Mouse (Mus musculus): ENCODE results near the gene Sez6l2. TPM values are rescaled to one million over a fixed set of nuclear protein-coding genes. Genes with fewer than 3 reads are reported as not detected.

Gene Sez6l2
- polyA plus RNA-seq, 1 experiment from 2014 or later, result 35.1 TPM

DNA sequence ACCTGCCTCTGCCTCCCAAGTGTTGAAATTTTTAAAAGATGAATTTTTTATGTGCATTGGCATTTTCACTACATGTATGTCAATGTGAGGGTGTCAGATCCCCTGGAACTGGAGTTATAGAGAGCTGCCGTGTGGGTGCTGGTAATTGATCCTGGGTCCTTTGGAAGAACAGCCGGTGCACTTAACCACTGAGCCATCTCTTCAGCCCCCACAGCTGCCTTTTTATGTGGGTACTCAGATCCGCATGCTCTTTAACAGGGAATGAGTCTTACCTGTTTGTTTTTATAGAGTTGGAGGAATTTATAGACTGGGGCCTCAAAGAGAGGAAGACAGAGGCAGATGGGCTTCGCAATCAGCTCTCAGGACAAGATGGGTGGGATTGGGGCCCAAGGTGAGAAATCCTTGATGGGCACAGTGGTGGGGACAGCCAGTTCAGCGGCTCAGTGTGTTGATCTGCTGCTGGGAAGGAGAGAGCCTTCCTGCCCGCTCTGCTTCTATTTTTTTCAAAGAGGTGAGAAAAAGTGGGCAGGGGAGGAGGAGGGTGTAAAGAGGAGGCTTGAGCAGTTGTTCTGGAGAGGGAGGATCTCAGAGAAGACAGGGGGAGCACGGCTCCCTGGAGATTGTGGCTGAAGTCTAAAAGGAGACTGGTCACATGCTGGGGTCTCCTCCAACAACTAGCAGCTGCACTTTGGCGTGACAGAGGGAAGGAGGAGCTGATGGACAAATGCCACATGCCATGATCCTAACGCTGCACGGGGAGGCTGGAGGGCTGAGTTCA lies 34.5 kb downstream of the Sez6l2 start:
- 58% methylated on average over 10 of the region's 10 CpGs for WGBS

DNA sequence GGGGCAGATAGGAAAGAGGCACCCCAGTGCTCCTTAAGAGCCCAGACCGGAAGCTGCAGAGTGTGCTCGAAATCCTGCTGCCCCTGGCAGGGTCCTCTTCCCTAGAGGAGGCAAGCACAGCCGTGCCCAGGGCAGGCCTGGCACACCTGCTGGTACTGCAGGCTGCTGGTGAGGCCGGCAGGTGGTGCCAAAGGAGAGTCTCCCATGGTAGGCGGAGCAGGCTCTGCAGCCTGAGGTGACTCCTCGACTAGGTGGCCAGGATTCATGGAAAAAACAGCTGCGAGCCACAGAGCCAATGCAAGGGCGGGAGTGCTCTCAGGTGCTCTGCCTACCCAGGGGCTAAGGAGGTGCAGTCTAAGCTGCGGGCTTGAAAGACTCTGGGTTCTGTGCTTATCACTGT lies 36.0 kb downstream of the Sez6l2 start:
- Histone ChIP-seq H3K27ac (replicated peaks) (no peak overlapping the region), H3K4me3 (no peak overlapping the region), H3K4me2 (no peak overlapping the region), H3K9ac (no peak overlapping the region), H3K27me3 (no peaks in the 10 kb centered on the region), H3K4me1 (replicated peaks) (no peaks in the 10 kb centered on the region), H3K36me3 (peaks cover 3% of the 10 kb centered on the region; the same call in 1 of the 2 replicates), H3K9me3 (no peaks in the 10 kb centered on the region)
- 52% methylated on average over 9 of the region's 9 CpGs for WGBS
- ATAC-seq (ENCODE audit: low read depth), result no peak

More for the DNA sequence above, 34.5 kb downstream of the Sez6l2 start:
- ATAC-seq (ENCODE audit: low read depth), result no peak
- Histone ChIP-seq H3K27ac (replicated peaks) (no peak overlapping the region), H3K9me3 (no peaks in the 10 kb centered on the region), H3K27me3 (no peaks in the 10 kb centered on the region), H3K4me1 (replicated peaks) (no peaks in the 10 kb centered on the region), H3K9ac (no peak overlapping the region), H3K36me3 (peaks cover 16% of the 10 kb centered on the region), H3K4me2 (no peak overlapping the region), H3K4me3 (no peak overlapping the region)

DNA sequence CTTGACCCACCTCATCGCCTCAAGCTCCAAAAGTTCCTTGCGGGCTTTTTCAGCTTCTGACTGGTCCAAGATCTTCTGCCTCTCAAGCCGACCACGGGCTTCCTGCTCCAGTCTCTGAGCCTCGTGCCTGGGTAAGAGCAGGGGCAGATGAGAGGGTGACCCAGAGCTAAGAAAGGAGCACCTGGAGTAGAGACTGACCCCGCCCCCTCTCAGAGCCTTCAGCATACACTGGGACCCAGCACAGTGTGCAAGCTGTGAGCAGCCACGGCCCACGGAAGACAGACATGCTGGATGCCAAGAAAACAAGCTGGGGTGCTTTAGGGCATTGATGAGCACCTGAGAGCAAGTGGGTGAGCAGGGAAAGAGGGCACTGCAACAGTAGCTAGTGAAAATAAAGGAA lies 38.5 kb downstream of the Sez6l2 start:
- H3K4me2 ChIP-seq, result no peak overlapping the region
- H3K9ac ChIP-seq, result no peak overlapping the region
- H3K36me3 ChIP-seq, result no peaks in the 10 kb centered on the region
- no peak overlapping the region for H3K4me3 ChIP-seq
- no peaks in the 10 kb centered on the region for H3K27me3 ChIP-seq
- H3K27ac ChIP-seq (replicated peaks), result no peak overlapping the region
- no peak for ATAC-seq (ENCODE audit: low read depth)
- no peaks in the 10 kb centered on the region for H3K9me3 ChIP-seq
- WGBS, result 70% methylated on average over 8 of the region's 8 CpGs
- no peaks in the 10 kb centered on the region for H3K4me1 ChIP-seq (replicated peaks)

GRCm38 (mm10) chr7:126996449-126996848 lies 46.1 kb downstream of the Sez6l2 start:
- ATAC-seq (ENCODE audit: low read depth), result no peak

DNA sequence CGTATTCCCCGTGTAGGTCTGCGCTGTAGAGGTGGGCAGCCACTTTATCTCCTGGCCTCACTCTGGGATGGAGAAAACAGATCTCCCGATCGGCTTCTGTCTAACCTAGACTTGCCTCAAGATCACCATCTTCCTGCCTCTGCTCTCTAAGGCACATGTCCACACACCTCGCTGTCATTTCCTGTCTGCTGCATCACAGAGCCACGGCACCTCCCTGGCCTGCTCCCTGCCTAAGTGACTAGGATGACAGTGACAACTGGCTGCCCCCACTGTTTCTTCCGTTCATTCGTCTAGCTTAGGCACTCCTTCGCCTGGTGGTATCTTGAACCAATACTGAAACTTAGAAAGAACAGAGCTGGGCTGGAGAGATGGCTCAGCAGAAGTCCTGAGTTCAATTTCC lies 49.2 kb downstream of the Sez6l2 start:
- H3K4me2 ChIP-seq, result no peak overlapping the region
- no peaks in the 10 kb centered on the region for H3K27me3 ChIP-seq
- H3K9ac ChIP-seq, result no peak overlapping the region
- H3K4me3 ChIP-seq, result no peak overlapping the region
- H3K27ac ChIP-seq (replicated peaks), result no peak overlapping the region
- no peak for ATAC-seq (ENCODE audit: low read depth)
- 86% methylated on average over 10 of the region's 10 CpGs for WGBS
- no peaks in the 10 kb centered on the region for H3K36me3 ChIP-seq
- no peaks in the 10 kb centered on the region for H3K9me3 ChIP-seq
- H3K4me1 ChIP-seq (replicated peaks), result no peaks in the 10 kb centered on the region

More at GRCm38 (mm10) chr7:126996449-126996848, 46.1 kb downstream of the Sez6l2 start:
- Histone ChIP-seq H3K27ac (replicated peaks) (no peak overlapping the region), H3K36me3 (no peaks in the 10 kb centered on the region), H3K4me1 (replicated peaks) (no peaks in the 10 kb centered on the region), H3K9me3 (no peaks in the 10 kb centered on the region), H3K27me3 (no peaks in the 10 kb centered on the region), H3K4me2 (no peak overlapping the region), H3K9ac (no peak overlapping the region), H3K4me3 (no peak overlapping the region)
- 84% methylated on average over 4 of the region's 4 CpGs for WGBS

GRCm38 (mm10) chr7:127003620-127004019 lies 53.3 kb downstream of the Sez6l2 start:
- Histone ChIP-seq H3K9ac (no peak overlapping the region), H3K27me3 (no peaks in the 10 kb centered on the region), H3K9me3 (no peaks in the 10 kb centered on the region), H3K4me1 (replicated peaks) (peaks cover 6% of the 10 kb centered on the region; the same call in 1 of the 2 replicates), H3K27ac (replicated peaks) (no peak overlapping the region), H3K4me3 (no peak overlapping the region), H3K4me2 (no peak overlapping the region), H3K36me3 (no peaks in the 10 kb centered on the region)
- no peak for ATAC-seq (ENCODE audit: low read depth)
- 87% methylated on average over 5 of the region's 5 CpGs for WGBS

DNA sequence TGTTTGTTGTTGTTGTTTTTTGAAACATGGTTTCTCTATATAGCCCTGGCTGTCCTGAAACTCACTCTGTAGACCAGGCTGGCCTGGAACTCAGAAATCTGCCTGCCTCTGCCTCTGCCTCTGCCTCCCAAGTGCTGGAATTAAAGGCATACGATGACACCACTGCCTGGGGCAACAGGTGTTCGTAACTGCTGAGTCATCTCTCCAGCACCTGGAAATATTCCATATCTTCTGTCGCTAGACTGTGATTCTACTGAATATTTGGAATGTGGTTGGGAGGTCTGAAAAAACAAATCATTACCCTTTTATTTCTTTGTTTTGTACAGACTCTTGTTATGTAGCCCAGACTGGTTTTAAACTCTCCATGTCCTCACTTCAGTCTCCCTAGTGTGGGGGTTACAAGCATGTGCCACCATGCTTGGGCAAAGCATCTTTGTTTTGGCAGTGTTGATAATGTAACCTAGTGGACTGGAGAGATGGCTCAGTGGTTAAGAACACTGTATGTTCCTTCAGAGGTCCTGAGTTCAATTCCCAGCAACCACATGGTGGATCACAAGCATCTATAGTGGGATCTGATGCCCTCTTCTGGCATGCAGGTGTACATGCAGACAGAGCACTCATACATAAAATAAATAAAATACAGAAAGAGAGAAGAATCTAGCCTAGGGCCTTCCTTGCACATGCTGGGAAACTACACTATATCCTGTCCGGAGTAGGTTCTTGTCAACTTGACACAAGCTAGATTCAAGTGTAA lies 53.9 kb downstream of the Sez6l2 start:
- H3K9ac ChIP-seq, result no peak overlapping the region
- H3K4me2 ChIP-seq, result no peak overlapping the region
- no peaks in the 10 kb centered on the region for H3K36me3 ChIP-seq
- H3K27ac ChIP-seq (replicated peaks), result no peak overlapping the region
- H3K27me3 ChIP-seq, result no peaks in the 10 kb centered on the region
- H3K4me1 ChIP-seq (replicated peaks), result peaks cover 13% of the 10 kb centered on the region; the same call in 1 of the 2 replicates
- ATAC-seq (ENCODE audit: low read depth), result no peak
- H3K4me3 ChIP-seq, result no peak overlapping the region
- no peaks in the 10 kb centered on the region for H3K9me3 ChIP-seq
- WGBS, result 91% methylated on average over 4 of the region's 4 CpGs

GRCm38 (mm10) chr7:127007313-127008024 lies 57.1 kb downstream of the Sez6l2 start:
- Histone ChIP-seq H3K4me3 (no peak overlapping the region), H3K4me1 (replicated peaks) (peaks cover 14% of the 10 kb centered on the region; the same call in 1 of the 2 replicates), H3K27me3 (no peaks in the 10 kb centered on the region), H3K4me2 (no peak overlapping the region), H3K9ac (no peak overlapping the region), H3K36me3 (peaks cover 6% of the 10 kb centered on the region), H3K27ac (replicated peaks) (0 out of 2 replicates have a peak overlapping the region, but pooled peaks have one; percentile 7), H3K9me3 (no peaks in the 10 kb centered on the region)
- ATAC-seq (ENCODE audit: low read depth), result no peak
- 80% methylated on average over 6 of the region's 6 CpGs for WGBS

DNA sequence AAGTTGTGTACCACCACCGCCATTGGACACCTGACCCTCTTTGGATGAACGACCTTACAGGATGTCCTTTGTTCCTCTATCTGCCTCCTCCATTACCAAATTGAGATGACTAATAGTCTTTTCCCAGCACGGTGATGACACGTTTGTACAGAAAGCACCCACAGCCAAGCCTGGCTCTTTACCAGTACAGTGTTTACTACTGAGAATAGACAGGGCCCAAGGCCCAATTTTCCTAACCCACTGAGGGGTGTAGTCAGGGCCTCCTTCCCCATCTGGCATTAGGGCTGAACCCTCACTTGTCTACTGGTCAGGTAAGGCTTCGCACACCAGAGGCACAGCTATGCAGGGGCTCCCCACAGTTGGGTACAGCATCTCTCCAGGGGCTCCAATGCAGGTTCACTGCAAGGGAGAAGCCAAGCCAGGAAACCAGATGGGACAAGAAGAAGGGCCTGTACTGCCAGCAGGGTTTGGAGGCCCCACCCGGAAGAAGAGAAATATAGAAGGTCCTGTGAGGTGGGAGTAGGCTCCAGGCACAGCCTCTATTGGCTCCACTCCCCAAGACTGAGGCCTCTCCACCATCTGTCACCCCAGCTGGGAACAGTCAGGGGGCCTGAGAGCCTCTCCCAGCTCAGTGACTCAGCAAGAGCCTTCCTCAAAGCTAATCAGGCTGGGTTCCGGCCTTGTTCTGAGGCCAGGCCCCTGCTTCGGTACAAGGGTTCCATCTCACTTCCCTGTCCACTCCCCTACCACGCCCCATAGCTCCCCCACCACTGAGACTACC lies 58.1 kb downstream of the Sez6l2 start:
- Histone ChIP-seq H3K4me2 (no peak overlapping the region), H3K9ac (peak overlapping the region; percentile 14; the same call in 1 of the 2 replicates), H3K27ac (replicated peaks) (peak overlapping the region; percentile 63), H3K4me1 (replicated peaks) (peaks cover 17% of the 10 kb centered on the region; the same call in 1 of the 2 replicates), H3K4me3 (no peak overlapping the region), H3K9me3 (no peaks in the 10 kb centered on the region), H3K36me3 (peaks cover 16% of the 10 kb centered on the region), H3K27me3 (no peaks in the 10 kb centered on the region)
- ATAC-seq (ENCODE audit: low read depth), result 0 out of 2 replicates have a peak, but pooled peaks have one; percentile 68
- WGBS, result 54% methylated on average over 9 of the region's 9 CpGs

GRCm38 (mm10) chr7:127009307-127010085 lies 59.1 kb downstream of the Sez6l2 start:
- Histone ChIP-seq H3K4me1 (replicated peaks) (peaks cover 25% of the 10 kb centered on the region), H3K4me3 (no peak overlapping the region), H3K27ac (replicated peaks) (peak overlapping the region; percentile 63; the same call in 1 of the 2 replicates), H3K9ac (no peak overlapping the region), H3K27me3 (no peaks in the 10 kb centered on the region), H3K4me2 (no peak overlapping the region), H3K9me3 (no peaks in the 10 kb centered on the region), H3K36me3 (peaks cover 26% of the 10 kb centered on the region)
- ATAC-seq (ENCODE audit: low read depth), result no peak
- WGBS, result 83% methylated on average over 17 of the region's 17 CpGs

GRCm38 (mm10) chr7:127011051-127011450 lies 60.7 kb downstream of the Sez6l2 start:
- peaks cover 40% of the 10 kb centered on the region for H3K4me1 ChIP-seq (replicated peaks)
- ATAC-seq (ENCODE audit: low read depth), result no peak
- WGBS, result 79% methylated on average over 2 of the region's 2 CpGs
- H3K9me3 ChIP-seq, result no peaks in the 10 kb centered on the region
- H3K4me2 ChIP-seq, result no peak overlapping the region
- H3K27ac ChIP-seq (replicated peaks), result no peak overlapping the region
- H3K27me3 ChIP-seq, result no peaks in the 10 kb centered on the region
- no peak overlapping the region for H3K9ac ChIP-seq
- peaks cover 38% of the 10 kb centered on the region for H3K36me3 ChIP-seq
- H3K4me3 ChIP-seq, result no peak overlapping the region

Data from neural tube, embryonic 13.5 days (tissue).